ENCODE assay signal across 8 mouse cellular contexts in the genomic region with DNA sequence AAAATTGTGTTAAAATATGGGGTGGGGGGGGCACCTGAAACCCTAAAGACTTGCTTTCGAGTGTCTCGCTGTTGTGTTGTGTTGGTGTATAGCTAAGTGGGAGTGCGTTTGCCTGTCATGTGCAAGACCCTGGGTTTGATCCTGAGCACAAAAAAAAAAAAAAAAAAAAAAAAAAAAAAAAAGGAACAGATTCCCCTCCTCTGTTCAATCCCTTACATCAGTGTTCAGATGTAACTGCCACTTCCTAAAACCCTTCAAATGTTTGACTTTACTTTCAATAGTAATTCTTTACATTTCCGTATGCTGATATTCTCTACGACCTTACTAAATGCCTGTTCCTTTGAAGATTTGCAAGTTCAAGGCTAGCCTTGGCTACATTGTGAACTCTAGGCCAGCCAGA. TPM values are rescaled to one million over a fixed set of nuclear protein-coding genes. Genes with fewer than 3 reads are reported as not detected.
A peak's percentile ranks its signal among the peaks of the same experiment; 100 is the strongest.
DNase-seq lines count a peak whose midpoint lies in the region; ATAC-seq and TF ChIP-seq lines count a peak whose summit lies in the region.

No protein-coding gene starts in this region.

- TF ChIP-seq POLR2A in thymus, adult 2 months (IDR thresholded peaks at IDR 0.05; ENCODE audit: control insufficient read depth, extremely low read depth, insufficient read depth, low read length, poor library complexity), result no peak

- peaks cover 21% of the 10 kb centered on the region for H3K36me3 ChIP-seq in heart, embryonic 13.5 days
- H3K36me3 ChIP-seq in G1E (replicated peaks), result peaks cover 50% of the 10 kb centered on the region
- H3K36me3 ChIP-seq in hindbrain, embryonic 10.5 days, result peaks cover 37% of the 10 kb centered on the region
- peaks cover 30% of the 10 kb centered on the region for H3K36me3 ChIP-seq in midbrain, embryonic 10.5 days
- H3K36me3 ChIP-seq in thymus, adult 2 months (ENCODE audit: control insufficient read depth, insufficient read depth, low read length), result no peaks in the 10 kb centered on the region; the same call in 1 of the 2 replicates

- 66% methylated on average over 5 of the region's 5 CpGs for WGBS in heart, embryonic 13.5 days
- WGBS in hindbrain, embryonic 10.5 days, result 83% methylated on average over 5 of the region's 5 CpGs
- 84% methylated on average over 5 of the region's 5 CpGs for WGBS in midbrain, embryonic 10.5 days
- WGBS in thymus, adult 2 months, result 59% methylated on average over 5 of the region's 5 CpGs

- peak overlapping the region; percentile 76 for H3K4me2 ChIP-seq in heart, embryonic 13.5 days

- peak overlapping the region; percentile 87 for H3K4me3 ChIP-seq in heart, embryonic 13.5 days
- H3K4me3 ChIP-seq in G1E (ENCODE audit: low read depth, low read length), result peak overlapping the region; percentile 94
- peak overlapping the region; percentile 79 for H3K4me3 ChIP-seq in hindbrain, embryonic 10.5 days
- peak overlapping the region; percentile 79 for H3K4me3 ChIP-seq in midbrain, embryonic 10.5 days
- H3K4me3 ChIP-seq in thymus, adult 2 months (ENCODE audit: control insufficient read depth, insufficient read depth, low read length), result no peak overlapping the region

- H3K27ac ChIP-seq in heart, embryonic 13.5 days (replicated peaks), result peak overlapping the region; percentile 81; the same call in 1 of the 2 replicates
- peak overlapping the region; percentile 94; the same call in 1 of the 2 replicates for H3K27ac ChIP-seq in hindbrain, embryonic 10.5 days
- peak overlapping the region; percentile 93 for H3K27ac ChIP-seq in midbrain, embryonic 10.5 days (replicated peaks)
- H3K27ac ChIP-seq in thymus, adult 2 months (ENCODE audit: control insufficient read depth, insufficient read depth, low read length), result no peak overlapping the region

- peak overlapping the region; percentile 93 for H3K9ac ChIP-seq in heart, embryonic 13.5 days

- no peaks in the 10 kb centered on the region for H3K9me3 ChIP-seq in heart, embryonic 13.5 days
- H3K9me3 ChIP-seq in G1E (replicated peaks), result no peaks in the 10 kb centered on the region
- H3K9me3 ChIP-seq in hindbrain, embryonic 10.5 days, result no peaks in the 10 kb centered on the region
- no peaks in the 10 kb centered on the region for H3K9me3 ChIP-seq in midbrain, embryonic 10.5 days (replicated peaks)

- ATAC-seq in heart, embryonic 13.5 days (ENCODE audit: extremely low read depth, insufficient number of reproducible peaks, low FRiP score, low TSS enrichment), result no peak
- no peak for ATAC-seq in G1E (ENCODE audit: extremely low read depth, insufficient number of reproducible peaks, low FRiP score, poor library complexity, severe bottlenecking)
- ATAC-seq in megakaryocyte progenitor cell, adult 5-6 weeks (replicated peaks; ENCODE audit: poor library complexity), result no peak

- no peak for DNase-seq in heart, postnatal 4 days
- no peak for DNase-seq in G1E (ENCODE audit: low spot score)
- no peak for DNase-seq in hindbrain, embryonic 10.5 days (ENCODE audit: low spot score)
- DNase-seq in midbrain, embryonic 10.5 days (ENCODE audit: low spot score), result no peak
- no peak for DNase-seq in left cerebral cortex, postnatal 36 days (ENCODE audit: low spot score in 2 of 2)
- no peak for DNase-seq in thymus, adult 2 months

- intact Hi-C loops in left cerebral cortex, postnatal 36 days (cut with DNase I), result no loop called here

- no peaks in the 10 kb centered on the region for H3K27me3 ChIP-seq in heart, embryonic 13.5 days (replicated peaks)
- H3K27me3 ChIP-seq in G1E (ENCODE audit: insufficient read depth, low read length), result no peaks in the 10 kb centered on the region
- no peaks in the 10 kb centered on the region for H3K27me3 ChIP-seq in hindbrain, embryonic 10.5 days (ENCODE audit: insufficient read depth, poor library complexity, severe bottlenecking)
- H3K27me3 ChIP-seq in midbrain, embryonic 10.5 days (ENCODE audit: low read depth, poor library complexity, severe bottlenecking), result no peaks in the 10 kb centered on the region
- H3K27me3 ChIP-seq in thymus, adult 2 months (ENCODE audit: control insufficient read depth, insufficient read depth, low read length), result no peaks in the 10 kb centered on the region

- peaks cover 31% of the 10 kb centered on the region for H3K4me1 ChIP-seq in heart, embryonic 13.5 days
- peaks cover 22% of the 10 kb centered on the region for H3K4me1 ChIP-seq in G1E (ENCODE audit: insufficient read depth, low read depth, low read length)
- peaks cover 18% of the 10 kb centered on the region for H3K4me1 ChIP-seq in hindbrain, embryonic 10.5 days (replicated peaks)
- H3K4me1 ChIP-seq in midbrain, embryonic 10.5 days, result peaks cover 24% of the 10 kb centered on the region
- H3K4me1 ChIP-seq in thymus, adult 2 months (replicated peaks; ENCODE audit: control insufficient read depth, insufficient read depth, low read length), result no peaks in the 10 kb centered on the region

- TF ChIP-seq CTCF in G1E (IDR thresholded peaks at IDR 0.05; ENCODE audit: low read depth, low read length), result no peak
- no peak for TF ChIP-seq CTCF in thymus, adult 2 months (IDR thresholded peaks at IDR 0.05; ENCODE audit: borderline replicate concordance, control insufficient read depth, extremely low read depth, insufficient read depth, low read length, poor library complexity)

RNA-seq across cellular contexts. Expression of a gene that starts 0.8 kb away (rescaled TPM):
- polyA plus RNA-seq in heart, embryonic 13.5 days (2015; fragmentation: Nextera tagmentation; extraction: Ambion mirVana), result 27.2 and 31.3 TPM in 2 replicates
- total RNA-seq in heart, postnatal 4 days (2021), result 10 to 100 TPM; 26.8 to 27.6 TPM
- 35.7 and 36.6 TPM in 2 replicates for total RNA-seq in G1E (2014; fragmentation: Nextera tagmentation)
- 27.2 and 29.4 TPM in 2 replicates for total RNA-seq in G1E (2017)
- 1.1 and 1.6 TPM in 2 replicates for polyA plus RNA-seq in G1E (2012)
- polyA plus RNA-seq in hindbrain, embryonic 10.5 days (2016; fragmentation: Nextera tagmentation; extraction: Ambion mirVana), result 49.5 and 50.1 TPM in 2 replicates
- polyA plus RNA-seq in midbrain, embryonic 10.5 days (2016; fragmentation: Nextera tagmentation; extraction: Ambion mirVana), result 57.8 and 57.9 TPM in 2 replicates
- 10 to 100 TPM; 20.9 to 26.4 TPM for total RNA-seq in left cerebral cortex, postnatal 36 days (2021)
- total RNA-seq in megakaryocyte progenitor cell, adult 5-6 weeks (2015), result 24.0 and 25.7 TPM in 2 replicates
- total RNA-seq in megakaryocyte progenitor cell, adult 5-6 weeks (2017), result 24.0 and 26.7 TPM in 2 replicates
- 18.9 and 20.6 TPM in 2 replicates for polyA plus RNA-seq in thymus, adult 2 months (2012; rRNA removed)

RNA-seq across cellular contexts. Expression of a gene that starts 0.9 kb away (rescaled TPM):
- 63.5 and 64.4 TPM in 2 replicates for polyA plus RNA-seq in heart, embryonic 13.5 days (2015; fragmentation: Nextera tagmentation; extraction: Ambion mirVana)
- total RNA-seq in heart, postnatal 4 days (2021), result 10 to 100 TPM; 43.1 to 45.6 TPM
- 42.0 and 55.9 TPM in 2 replicates for total RNA-seq in G1E (2014; fragmentation: Nextera tagmentation)
- 41.2 and 44.7 TPM in 2 replicates for total RNA-seq in G1E (2017)
- 2.2 and 2.7 TPM in 2 replicates for polyA plus RNA-seq in G1E (2012)
- 70.3 and 70.5 TPM in 2 replicates for polyA plus RNA-seq in hindbrain, embryonic 10.5 days (2016; fragmentation: Nextera tagmentation; extraction: Ambion mirVana)
- polyA plus RNA-seq in midbrain, embryonic 10.5 days (2016; fragmentation: Nextera tagmentation; extraction: Ambion mirVana), result 71.8 and 81.6 TPM in 2 replicates
- 10 to 100 TPM; 26.9 to 34.7 TPM for total RNA-seq in left cerebral cortex, postnatal 36 days (2021)
- total RNA-seq in megakaryocyte progenitor cell, adult 5-6 weeks (2015), result 38.7 and 39.8 TPM in 2 replicates
- 32.1 and 32.4 TPM in 2 replicates for total RNA-seq in megakaryocyte progenitor cell, adult 5-6 weeks (2017)
- 33.4 and 40.2 TPM in 2 replicates for polyA plus RNA-seq in thymus, adult 2 months (2012; rRNA removed)
